Mouse (Mus musculus) gastrocnemius, postnatal 14 days (tissue): ENCODE data around the gene Gm20388. TPM values are rescaled to one million over a fixed set of nuclear protein-coding genes. Genes with fewer than 3 reads are reported as not detected.
A peak's percentile ranks its signal among the peaks of the same experiment; 100 is the strongest.

Source experiments
- DNase-seq: peaks from one replicate; pipeline ENCODE4 v3.0.0; 2021; ENCODE audit warnings: mixed read lengths
- intact Hi-C: fragments of 180-260 bp; cut with DNase I; formaldehyde crosslinking; loops from one replicate; pipeline ENCODE4 v1.15.1; 2025; ENCODE audit warnings: low total_unique reads
- total RNA-seq, 2 experiments: library from RNA; stranded (reverse); gene quantifications; 2 replicates each; pipeline ENCODE4 v1.2.3; 2021

The Gm20388 gene
- total RNA-seq, 2 experiments from 2014 or later = 5.6 to 6.0 TPM

- intact Hi-C loops = no loop called here
- no peak for DNase-seq
Measured at GRCm38 (mm10) chr8:123816939-123817338, 3906.3 kb downstream of the Gm20388 start.

- intact Hi-C loops = no loop called here
- no peak for DNase-seq
Measured at GRCm38 (mm10) chr8:123817747-123818146, 3907.1 kb downstream of the Gm20388 start.

- DNase-seq = no peak
- intact Hi-C loops = no loop called here
Measured at GRCm38 (mm10) chr8:123819683-123820610, 3909.3 kb downstream of the Gm20388 start.

GRCm38 (mm10) chr8:123820780-123821179 is 3910.1 kb downstream of the Gm20388 start:
- intact Hi-C loops = no loop called here
- DNase-seq = no peak

GRCm38 (mm10) chr8:123823111-123823510 is 3912.5 kb downstream of the Gm20388 start:
- DNase-seq = no peak
- intact Hi-C loops = no loop called here

- intact Hi-C loops = no loop called here
- DNase-seq = no peak
Measured at GRCm38 (mm10) chr8:123823532-123824123, 3913.0 kb downstream of the Gm20388 start.

GRCm38 (mm10) chr8:123826001-123826400 is 3915.4 kb downstream of the Gm20388 start:
- intact Hi-C loops = no loop called here

GRCm38 (mm10) chr8:123826758-123827157 is 3916.1 kb downstream of the Gm20388 start:
- no peak for DNase-seq
- intact Hi-C loops = no loop called here

More at GRCm38 (mm10) chr8:123826001-123826400, 3915.4 kb downstream of the Gm20388 start:
- no peak for DNase-seq

- no peak for DNase-seq
- intact Hi-C loops = no loop called here
Measured at GRCm38 (mm10) chr8:123827523-123827922, 3916.9 kb downstream of the Gm20388 start.

GRCm38 (mm10) chr8:123832757-123833156 is 3922.1 kb downstream of the Gm20388 start:
- intact Hi-C loops = no loop called here
- peak; percentile 48 for DNase-seq

GRCm38 (mm10) chr8:123835451-123835850 is 3924.8 kb downstream of the Gm20388 start:
- DNase-seq = peak; percentile 30
- intact Hi-C loops = no loop called here

- DNase-seq = no peak
- intact Hi-C loops = no loop called here
Measured at GRCm38 (mm10) chr8:123836354-123836753, 3925.7 kb downstream of the Gm20388 start.

GRCm38 (mm10) chr8:123838496-123838895 is 3927.9 kb downstream of the Gm20388 start:
- no peak for DNase-seq
- intact Hi-C loops = no loop called here

GRCm38 (mm10) chr8:123840578-123841345 is 3930.1 kb downstream of the Gm20388 start:
- intact Hi-C loops = no loop called here
- no peak for DNase-seq

- intact Hi-C loops = no loop called here
- no peak for DNase-seq
Measured at GRCm38 (mm10) chr8:123842086-123842485, 3931.4 kb downstream of the Gm20388 start.

GRCm38 (mm10) chr8:123844341-123844740 is 3933.7 kb downstream of the Gm20388 start:
- no peak for DNase-seq
- intact Hi-C loops = no loop called here

GRCm38 (mm10) chr8:123845114-123845513 is 3934.5 kb downstream of the Gm20388 start:
- DNase-seq = no peak
- intact Hi-C loops = no loop called here

GRCm38 (mm10) chr8:123845991-123846390 is 3935.3 kb downstream of the Gm20388 start:
- intact Hi-C loops = no loop called here

GRCm38 (mm10) chr8:123846509-123846908 is 3935.9 kb downstream of the Gm20388 start:
- no peak for DNase-seq
- intact Hi-C loops = no loop called here

More at GRCm38 (mm10) chr8:123845991-123846390, 3935.3 kb downstream of the Gm20388 start:
- no peak for DNase-seq

- intact Hi-C loops = no loop called here
- no peak for DNase-seq
Measured at GRCm38 (mm10) chr8:123847546-123847945, 3936.9 kb downstream of the Gm20388 start.
